Mouse (Mus musculus): ENCODE data around the gene Cemip. TPM values are rescaled to one million over a fixed set of nuclear protein-coding genes. Genes with fewer than 3 reads are reported as not detected.

Cemip gene
- polyA plus RNA-seq, 1 experiment from 2014 or later, result not detected

Other genes starting within 250 kb of the Cemip start
- gene Tlnrd1, start 202.2 kb downstream of the Cemip start, polyA plus RNA-seq (2015; fragmentation: Nextera tagmentation; extraction: Ambion mirVana), result 5.9 and 7.2 TPM in 2 replicates
- gene Mesd, start 202.0 kb downstream of the Cemip start, polyA plus RNA-seq (2015; fragmentation: Nextera tagmentation; extraction: Ambion mirVana), result 37.6 and 40.5 TPM in 2 replicates
- gene Abhd17c, start 65.4 kb upstream of the Cemip start, polyA plus RNA-seq (2015; fragmentation: Nextera tagmentation; extraction: Ambion mirVana), result 2.9 and 3.2 TPM in 2 replicates